Mouse (Mus musculus) MEL (cell line): ENCODE measurements around the gene Cfap299. TPM values are rescaled to one million over a fixed set of nuclear protein-coding genes. Genes with fewer than 3 reads are reported as not detected.
A peak's percentile ranks its signal among the peaks of the same experiment; 100 is the strongest.
"Not testable (repeated sequence)": the region's sequence is repeated elsewhere in the genome, so short reads cannot be mapped to it uniquely, and the experiment has no call there.

Experiments used
- DNase-seq: peaks from one replicate; pipeline ENCODE4 v3.0.0; 2011; ENCODE audit warnings: low read depth, low spot score
- H3K27ac ChIP-seq: 2 replicates; pipeline ENCODE4 v1.5.1; 2012; ENCODE audit warnings: low read depth, mild to moderate bottlenecking, control low read depth, low read length, moderate library complexity; ENCODE audit not compliant: control insufficient read depth
- H3K27me3 ChIP-seq, 2 experiments: fragments of 150-350 bp in 1 of 2; sonication (generic) in 1 of 2; 2 replicates each; pipeline ENCODE4 v1.6.1; 2012; ENCODE audit warnings: low read length in 2 of 2, mild to moderate bottlenecking in 2 of 2, improper control_type of control experiment in 1 of 2, moderate library complexity in 1 of 2; ENCODE audit not compliant: insufficient read depth in 2 of 2, control insufficient read depth in 1 of 2
- H3K36me3 ChIP-seq, 2 experiments: 2 replicates each; pipeline ENCODE4 v1.6.1; 2012 to 2014; ENCODE audit warnings: low read length in 2 of 2, improper control_type of control experiment in 1 of 2, inconsistent platforms in 1 of 2, mild to moderate bottlenecking in 1 of 2; ENCODE audit not compliant: insufficient read depth in 2 of 2, control insufficient read depth in 1 of 2
- H3K4me1 ChIP-seq, 2 experiments: fragments of 150-350 bp in 1 of 2; sonication (generic) in 1 of 2; 2 replicates each; pipeline ENCODE4 v1.6.1; 2012; ENCODE audit warnings: low read length in 2 of 2, improper control_type of control experiment in 1 of 2, mild to moderate bottlenecking in 1 of 2; ENCODE audit not compliant: insufficient read depth in 2 of 2, control insufficient read depth in 1 of 2
- H3K4me3 ChIP-seq, 2 experiments: fragments of 150-350 bp in 1 of 2; sonication (generic) in 1 of 2; 2 replicates each; pipeline ENCODE4 v1.5.1; 2012; ENCODE audit warnings: low read depth in 2 of 2, low read length in 2 of 2, mild to moderate bottlenecking in 2 of 2, moderate library complexity in 2 of 2, control low read depth in 1 of 2, improper control_type of control experiment in 1 of 2; ENCODE audit not compliant: control insufficient read depth in 1 of 2, insufficient read depth in 1 of 2
- H3K79me2 ChIP-seq: 2 replicates; pipeline ENCODE4 v1.6.1; 2012; ENCODE audit warnings: mild to moderate bottlenecking, low read length, moderate library complexity; ENCODE audit not compliant: control insufficient read depth, poor library complexity, insufficient read depth
- H3K9ac ChIP-seq: 2 replicates; pipeline ENCODE4 v1.6.1; 2012; ENCODE audit warnings: low read depth, mild to moderate bottlenecking, control low read depth, low read length, moderate library complexity; ENCODE audit not compliant: control insufficient read depth, poor library complexity, severe bottlenecking
- H3K9me3 ChIP-seq: fragments of 150-350 bp; sonication (generic); replicated peaks from 2 replicates; pipeline ENCODE4 v1.6.1; 2012; ENCODE audit warnings: mild to moderate bottlenecking, low read length, improper control_type of control experiment, moderate library complexity; ENCODE audit not compliant: insufficient read depth
- CHD1 ChIP-seq: IDR thresholded peaks from 2 replicates; pipeline ENCODE4 v1.6.1; 2012; ENCODE audit warnings: low read depth, mild to moderate bottlenecking, inconsistent platforms, low read length, improper control_type of control experiment
- CTCF ChIP-seq, 3 experiments: IDR thresholded peaks in 2 of 3; conservative IDR thresholded peaks in 1 of 3; 2 replicates each; pipeline ENCODE4 v1.5.1; 2011 to 2012; ENCODE audit warnings: low read length in 3 of 3, low read depth in 2 of 3, mild to moderate bottlenecking in 2 of 3, improper control_type of control experiment in 1 of 3, inconsistent platforms in 1 of 3, mixed read lengths in 1 of 3, moderate library complexity in 1 of 3; ENCODE audit not compliant: control insufficient read depth in 1 of 3, insufficient read depth in 1 of 3, poor library complexity in 1 of 3, severe bottlenecking in 1 of 3
- E2F4 ChIP-seq: IDR thresholded peaks from 2 replicates; pipeline ENCODE4 v1.6.1; 2011; ENCODE audit warnings: low read depth, low read length, improper control_type of control experiment, borderline replicate concordance
- KAT2A ChIP-seq: conservative IDR thresholded peaks from 2 replicates; pipeline ENCODE4 v1.6.1; 2012; ENCODE audit warnings: low read depth, low read length, improper control_type of control experiment, inconsistent platforms
- MAFK ChIP-seq: IDR thresholded peaks from 2 replicates; pipeline ENCODE4 v1.6.1; 2011; ENCODE audit warnings: low read depth, mild to moderate bottlenecking, low read length, improper control_type of control experiment, borderline replicate concordance
- NELFE ChIP-seq: IDR thresholded peaks from 2 replicates; pipeline ENCODE4 v1.6.1; 2011; ENCODE audit warnings: low read depth, low read length, improper control_type of control experiment
- POLR2AphosphoS5 ChIP-seq: IDR thresholded peaks from 2 replicates; pipeline ENCODE4 v1.6.1; 2012; ENCODE audit warnings: low read depth, borderline replicate concordance, mild to moderate bottlenecking, inconsistent platforms, low read length, moderate library complexity, mixed read lengths
- RAD21 ChIP-seq: IDR thresholded peaks from 2 replicates; pipeline ENCODE4 v1.6.1; 2011; ENCODE audit warnings: mild to moderate bottlenecking, low read depth, low read length, improper control_type of control experiment
- RCOR1 ChIP-seq: IDR thresholded peaks from 2 replicates; pipeline ENCODE4 v1.6.1; 2012; ENCODE audit warnings: low read depth, mild to moderate bottlenecking, inconsistent platforms, low read length, improper control_type of control experiment
- SMC3 ChIP-seq: IDR thresholded peaks from 2 replicates; pipeline ENCODE4 v1.6.1; 2011; ENCODE audit warnings: low read depth, low read length, improper control_type of control experiment
- TBP ChIP-seq: IDR thresholded peaks from 2 replicates; pipeline ENCODE4 v1.8.0; 2011; ENCODE audit warnings: low read depth, low read length, improper control_type of control experiment
- ZC3H11A ChIP-seq: IDR thresholded peaks from 2 replicates; pipeline ENCODE4 v1.6.1; 2012; ENCODE audit warnings: low read depth, mild to moderate bottlenecking, inconsistent platforms, low read length, improper control_type of control experiment
- ZKSCAN1 ChIP-seq: IDR thresholded peaks from 2 replicates; pipeline ENCODE4 v1.6.1; 2012; ENCODE audit warnings: low read depth, mild to moderate bottlenecking, inconsistent platforms, low read length, improper control_type of control experiment, moderate library complexity
- ZMIZ1 ChIP-seq: IDR thresholded peaks from 2 replicates; pipeline ENCODE4 v1.6.1; 2012; ENCODE audit warnings: low read depth, mild to moderate bottlenecking, inconsistent platforms, low read length, improper control_type of control experiment, moderate library complexity
- ZNF384 ChIP-seq: IDR thresholded peaks from 2 replicates; pipeline ENCODE4 v1.6.1; 2012; ENCODE audit warnings: low read depth, mild to moderate bottlenecking, inconsistent platforms, low read length, improper control_type of control experiment
- polyA plus RNA-seq, 2 experiments: library from polyadenylated mRNA; stranded (reverse) in 1 of 2; unstranded in 1 of 2; fragments of >175 nt in 1 of 2; fragments of >200 nt in 1 of 2; gene quantifications; 2 replicates each; pipeline versions ENCODE4 v1.2.1 to v1.2.4; 2012; ENCODE audit warnings: low replicate concordance in 2 of 2, low read depth in 1 of 2; ENCODE audit not compliant: insufficient read length in 2 of 2, insufficient read depth in 1 of 2, missing spikeins in 1 of 2
- total RNA-seq: library from RNA; depleted of rRNA; stranded (reverse); fragments of 300-350 nt; gene quantifications from 2 replicates; pipeline ENCODE4 v1.2.3, GENCODE M21; 2012

Gene Cfap299
- total and polyA plus RNA-seq, 3 experiments = not detected

GRCm38 (mm10) chr5:98305673-98306072, 23.4 kb upstream of the Cfap299 start:
- Histone ChIP-seq H3K79me2 (no peaks in the 10 kb centered on the region), H3K9me3 (no peaks in the 10 kb centered on the region), H3K9ac (no peak overlapping the region), H3K27me3 (no peaks in the 10 kb centered on the region), H3K4me3 (no peak overlapping the region), H3K36me3 (no peaks in the 10 kb centered on the region), H3K27ac (no peak overlapping the region), H3K4me1 (no peaks in the 10 kb centered on the region)
- no peak for DNase-seq
- no peak for TF ChIP-seq RAD21
- no peak for TF ChIP-seq ZNF384
- TF ChIP-seq E2F4 = no peak

GRCm38 (mm10) chr5:98306528-98306927, 22.6 kb upstream of the Cfap299 start:
- H3K4me3 ChIP-seq = no peak overlapping the region
- no peaks in the 10 kb centered on the region for H3K9me3 ChIP-seq
- TF ChIP-seq RAD21 (no peak), TBP (no peak), SMC3 (no peak), RCOR1 (no peak), POLR2AphosphoS5 (no peak), ZC3H11A (no peak), CHD1 (no peak), CTCF (IDR thresholded peaks at IDR 0.05 in 2 of 3, conservative IDR thresholded peaks at IDR 0.05 in 1 of 3; ENCODE audit: control insufficient read depth in 1 of 3, insufficient read depth in 1 of 3, low read depth in 2 of 3, low read length in 3 of 3, poor library complexity in 1 of 3, severe bottlenecking in 1 of 3) (no peak)
- no peak for DNase-seq
- no peaks in the 10 kb centered on the region for H3K79me2 ChIP-seq
- no peaks in the 10 kb centered on the region for H3K27me3 ChIP-seq
- no peaks in the 10 kb centered on the region for H3K4me1 ChIP-seq
- H3K9ac ChIP-seq = no peak overlapping the region
- no peak overlapping the region for H3K27ac ChIP-seq
- no peaks in the 10 kb centered on the region for H3K36me3 ChIP-seq

GRCm38 (mm10) chr5:98326625-98327024, 2.5 kb upstream of the Cfap299 start:
- H3K9ac ChIP-seq = no peak overlapping the region
- no peaks in the 10 kb centered on the region for H3K36me3 ChIP-seq
- no peak for DNase-seq
- H3K4me3 ChIP-seq = no peak overlapping the region
- no peaks in the 10 kb centered on the region for H3K9me3 ChIP-seq
- no peaks in the 10 kb centered on the region for H3K79me2 ChIP-seq
- H3K27ac ChIP-seq = no peak overlapping the region
- H3K4me1 ChIP-seq = no peaks in the 10 kb centered on the region
- no peaks in the 10 kb centered on the region for H3K27me3 ChIP-seq
- TF ChIP-seq MAFK = no peak
- TF ChIP-seq KAT2A = no peak
- no peak for TF ChIP-seq POLR2AphosphoS5
- TF ChIP-seq ZKSCAN1 = no peak
- no peak for TF ChIP-seq SMC3
- TF ChIP-seq ZMIZ1 = no peak
- TF ChIP-seq ZNF384 = no peak
- TF ChIP-seq NELFE = no peak

GRCm38 (mm10) chr5:98343751-98344150, 14.6 kb downstream of the Cfap299 start:
- H3K4me1 ChIP-seq, H3K79me2 ChIP-seq, H3K4me3 ChIP-seq, H3K27ac ChIP-seq, H3K36me3 ChIP-seq, H3K27me3 ChIP-seq, H3K9ac ChIP-seq, H3K9me3 ChIP-seq: not testable (repeated sequence)
- peak; percentile 3 for DNase-seq
